Mouse (Mus musculus) adrenal gland, postnatal 4 days (tissue): ENCODE data around the gene Gm21887. TPM values are rescaled to one million over a fixed set of nuclear protein-coding genes. Genes with fewer than 3 reads are reported as not detected.
"Not testable (repeated sequence)": the region's sequence is repeated elsewhere in the genome, so short reads cannot be mapped to it uniquely, and the experiment has no call there.

Experiments used
- DNase-seq, 2 experiments: peaks; one replicate each; pipeline ENCODE4 v3.0.0; 2021 to 2022; ENCODE audit warnings: low spot score in 2 of 2, mixed read lengths in 2 of 2
- total RNA-seq, 2 experiments: library from RNA; stranded (reverse); gene quantifications; 2 replicates each; pipeline ENCODE4 v1.2.3; 2021

Gene Gm21887
- total RNA-seq, 2 experiments from 2014 or later: 355 to 363 TPM

GRCm38 (mm10) chrX:169982606-169983400 lies 26.7 kb upstream of the Gm21887 start:
- not testable (repeated sequence) for DNase-seq

- peak in 1 of 2 experiments; percentile 7 for DNase-seq
These were observed 25.9 kb upstream of the Gm21887 start for GRCm38 (mm10) chrX:169983401-169984165.

- not testable (repeated sequence) for DNase-seq
These were observed 25.1 kb upstream of the Gm21887 start for GRCm38 (mm10) chrX:169984331-169984730.

- DNase-seq: peak in 1 of 2 experiments; percentile 40
These were observed 24.6 kb upstream of the Gm21887 start for GRCm38 (mm10) chrX:169984853-169985252.

- DNase-seq: peak in 1 of 2 experiments; percentile 60
These were observed 23.7 kb upstream of the Gm21887 start for GRCm38 (mm10) chrX:169985796-169986195.

GRCm38 (mm10) chrX:169986519-169987367 lies 22.7 kb upstream of the Gm21887 start:
- DNase-seq: peak in 1 of 2 experiments; percentile 87

GRCm38 (mm10) chrX:169987368-169987837 lies 22.1 kb upstream of the Gm21887 start:
- DNase-seq: peak in 1 of 2 experiments; percentile 77

- DNase-seq: peak; percentile 46 to 63
These were observed 20.8 kb upstream of the Gm21887 start for GRCm38 (mm10) chrX:169988571-169989218.

GRCm38 (mm10) chrX:169989219-169989595 lies 20.3 kb upstream of the Gm21887 start:
- DNase-seq: not testable (repeated sequence)

- peak in 1 of 2 experiments; percentile 84 for DNase-seq
These were observed 19.5 kb upstream of the Gm21887 start for GRCm38 (mm10) chrX:169989691-169990631.

- peak; percentile 99 to 100 for DNase-seq
These were observed 18.2 kb upstream of the Gm21887 start for GRCm38 (mm10) chrX:169991128-169991873.

GRCm38 (mm10) chrX:169992086-169992930 lies 17.2 kb upstream of the Gm21887 start:
- peak in 1 of 2 experiments; percentile 42 for DNase-seq

- not testable (repeated sequence) for DNase-seq
These were observed 16.4 kb upstream of the Gm21887 start for GRCm38 (mm10) chrX:169992951-169993547.

- DNase-seq: peak in 1 of 2 experiments; percentile 84
These were observed 15.2 kb upstream of the Gm21887 start for GRCm38 (mm10) chrX:169994011-169994865.

GRCm38 (mm10) chrX:169994866-169995711 lies 14.4 kb upstream of the Gm21887 start:
- DNase-seq: not testable (repeated sequence)
